Mouse (Mus musculus): ENCODE results near the gene Mettl1. TPM values are rescaled to one million over a fixed set of nuclear protein-coding genes. Genes with fewer than 3 reads are reported as not detected.
A peak's percentile ranks its signal among the peaks of the same experiment; 100 is the strongest.

Mettl1 gene
- total and polyA plus RNA-seq, 2 experiments from 2014 or later: 6.5 to 19.1 TPM

DNA sequence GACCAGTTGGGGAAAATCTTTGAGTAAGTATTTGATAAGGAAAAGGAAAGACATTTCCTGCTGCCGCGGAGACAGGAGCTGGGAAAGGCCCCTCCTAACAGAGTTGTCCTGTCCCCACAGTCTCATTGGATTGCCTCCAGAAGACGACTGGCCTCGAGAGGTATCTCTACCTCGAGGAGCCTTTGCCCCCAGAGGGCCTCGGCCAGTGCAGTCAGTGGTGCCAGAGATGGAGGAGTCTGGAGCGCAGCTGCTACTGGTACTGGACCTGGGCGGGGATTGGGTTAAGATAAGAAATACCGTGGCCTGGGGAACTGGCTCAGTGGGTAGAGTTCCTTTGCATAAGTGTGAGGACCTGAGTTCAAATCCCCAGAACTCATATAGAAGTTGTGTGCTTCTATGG, 24.8 kb downstream of the Mettl1 start:
- ATAC-seq (ENCODE audit: low FRiP score) (no peak), DNase-seq (ENCODE audit: low spot score) (no peak)
- no peak overlapping the region for H3K27ac ChIP-seq (ENCODE audit: low read depth, low read length)
- H3K4me3 ChIP-seq (ENCODE audit: low read depth, low read length): no peak overlapping the region
- no peaks in the 10 kb centered on the region for H3K9me3 ChIP-seq (ENCODE audit: low read length)
- no peak overlapping the region for H3K4me2 ChIP-seq (ENCODE audit: low read depth, low read length, poor library complexity, severe bottlenecking)
- peaks cover 4% of the 10 kb centered on the region; the same call in 1 of the 2 replicates for H3K4me1 ChIP-seq (ENCODE audit: insufficient read depth, low read length)
- H3K36me3 ChIP-seq (ENCODE audit: insufficient read depth, low read length): peaks cover 35% of the 10 kb centered on the region
- H3K27me3 ChIP-seq (ENCODE audit: insufficient read depth, low read length): no peaks in the 10 kb centered on the region
- no peak for TF ChIP-seq CTCF (IDR thresholded peaks at IDR 0.05)
- WGBS: 91% methylated on average over 9 of the region's 9 CpGs
- no peak overlapping the region for H3K9ac ChIP-seq (replicated peaks; ENCODE audit: low read length, poor library complexity, severe bottlenecking)

DNA sequence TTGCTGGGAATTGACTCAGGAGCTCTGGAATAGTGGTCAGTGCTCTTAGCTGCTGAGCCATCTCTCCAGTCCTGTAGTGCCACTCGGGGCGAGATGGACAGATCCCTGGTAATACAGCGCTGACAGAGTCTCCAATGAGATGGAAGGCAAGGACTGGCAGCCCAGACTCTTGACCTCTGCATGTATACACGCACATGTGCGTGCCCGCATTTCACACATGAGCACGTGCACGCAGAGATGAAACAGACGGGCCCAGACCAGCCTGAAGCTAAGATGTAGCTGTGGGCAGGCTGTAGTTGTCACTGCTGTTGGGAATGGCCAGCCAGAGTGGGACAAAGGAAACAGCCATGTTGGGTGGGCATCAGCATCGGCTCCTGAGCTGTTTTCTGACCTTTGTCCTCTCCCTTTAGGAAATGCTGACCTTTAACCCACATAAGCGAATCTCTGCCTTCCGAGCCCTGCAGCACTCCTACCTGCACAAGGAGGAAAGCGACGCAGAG, 25.4 kb downstream of the Mettl1 start:
- no peak for TF ChIP-seq CTCF (IDR thresholded peaks at IDR 0.05)
- Histone ChIP-seq H3K4me3 (ENCODE audit: low read depth, low read length) (no peak overlapping the region), H3K36me3 (ENCODE audit: insufficient read depth, low read length) (peaks cover 35% of the 10 kb centered on the region), H3K9me3 (ENCODE audit: low read length) (no peaks in the 10 kb centered on the region), H3K27me3 (ENCODE audit: insufficient read depth, low read length) (no peaks in the 10 kb centered on the region), H3K4me1 (ENCODE audit: insufficient read depth, low read length) (peaks cover 4% of the 10 kb centered on the region; the same call in 1 of the 2 replicates), H3K4me2 (ENCODE audit: low read depth, low read length, poor library complexity, severe bottlenecking) (no peak overlapping the region), H3K9ac (replicated peaks; ENCODE audit: low read length, poor library complexity, severe bottlenecking) (no peak overlapping the region), H3K27ac (ENCODE audit: low read depth, low read length) (no peak overlapping the region)
- DNase-seq (ENCODE audit: low spot score) (no peak), ATAC-seq (ENCODE audit: low FRiP score) (no peak)
- 89% methylated on average over 14 of the region's 14 CpGs for WGBS

DNA sequence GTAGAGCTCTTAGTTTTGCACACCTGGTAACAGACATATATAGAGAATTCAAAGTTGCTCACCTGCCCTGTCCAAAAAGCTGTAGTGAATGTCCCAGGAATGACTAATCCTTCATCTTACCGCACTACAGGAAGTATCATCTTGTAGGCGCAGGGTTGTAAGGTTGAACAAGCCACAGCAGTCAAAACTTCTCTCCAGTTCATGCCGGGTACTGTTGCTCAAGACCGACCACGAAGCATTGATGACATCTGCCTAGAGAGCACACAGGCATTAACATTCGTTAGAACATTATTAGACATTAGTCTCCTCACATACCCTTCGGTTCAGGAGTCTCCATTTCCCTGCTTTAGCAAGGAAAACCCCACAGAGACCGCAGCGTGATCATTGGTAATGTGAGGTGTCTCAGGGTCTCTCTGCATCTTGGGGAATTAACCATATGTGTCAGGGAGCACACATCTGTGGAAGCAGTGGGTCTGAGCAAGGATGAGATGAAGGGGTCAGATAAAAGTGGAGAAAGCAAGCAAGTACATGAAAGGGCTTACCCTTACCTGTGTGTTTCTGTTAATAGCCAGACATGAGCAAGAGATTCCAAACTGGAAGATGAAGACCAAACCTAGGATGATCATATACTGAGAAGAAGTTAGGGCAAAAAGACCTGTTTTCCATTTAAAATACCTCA, 27.3 kb downstream of the Mettl1 start:
- peaks cover 4% of the 10 kb centered on the region; the same call in 1 of the 2 replicates for H3K4me1 ChIP-seq (ENCODE audit: insufficient read depth, low read length)
- H3K27me3 ChIP-seq (ENCODE audit: insufficient read depth, low read length): no peaks in the 10 kb centered on the region
- 0 out of 2 replicates have a peak overlapping the region, but pooled peaks have one; percentile 45 for H3K4me3 ChIP-seq (ENCODE audit: low read depth, low read length)
- H3K9ac ChIP-seq (replicated peaks; ENCODE audit: low read length, poor library complexity, severe bottlenecking): no peak overlapping the region
- H3K9me3 ChIP-seq (ENCODE audit: low read length): no peaks in the 10 kb centered on the region
- ATAC-seq (ENCODE audit: low FRiP score) (no peak), DNase-seq (ENCODE audit: low spot score) (no peak)
- H3K27ac ChIP-seq (ENCODE audit: low read depth, low read length): 0 out of 2 replicates have a peak overlapping the region, but pooled peaks have one; percentile 77
- peak overlapping the region; percentile 87 for H3K4me2 ChIP-seq (ENCODE audit: low read depth, low read length, poor library complexity, severe bottlenecking)
- peaks cover 35% of the 10 kb centered on the region for H3K36me3 ChIP-seq (ENCODE audit: insufficient read depth, low read length)
- no peak for TF ChIP-seq CTCF (IDR thresholded peaks at IDR 0.05)
- WGBS: 82% methylated on average over 9 of the region's 9 CpGs

DNA sequence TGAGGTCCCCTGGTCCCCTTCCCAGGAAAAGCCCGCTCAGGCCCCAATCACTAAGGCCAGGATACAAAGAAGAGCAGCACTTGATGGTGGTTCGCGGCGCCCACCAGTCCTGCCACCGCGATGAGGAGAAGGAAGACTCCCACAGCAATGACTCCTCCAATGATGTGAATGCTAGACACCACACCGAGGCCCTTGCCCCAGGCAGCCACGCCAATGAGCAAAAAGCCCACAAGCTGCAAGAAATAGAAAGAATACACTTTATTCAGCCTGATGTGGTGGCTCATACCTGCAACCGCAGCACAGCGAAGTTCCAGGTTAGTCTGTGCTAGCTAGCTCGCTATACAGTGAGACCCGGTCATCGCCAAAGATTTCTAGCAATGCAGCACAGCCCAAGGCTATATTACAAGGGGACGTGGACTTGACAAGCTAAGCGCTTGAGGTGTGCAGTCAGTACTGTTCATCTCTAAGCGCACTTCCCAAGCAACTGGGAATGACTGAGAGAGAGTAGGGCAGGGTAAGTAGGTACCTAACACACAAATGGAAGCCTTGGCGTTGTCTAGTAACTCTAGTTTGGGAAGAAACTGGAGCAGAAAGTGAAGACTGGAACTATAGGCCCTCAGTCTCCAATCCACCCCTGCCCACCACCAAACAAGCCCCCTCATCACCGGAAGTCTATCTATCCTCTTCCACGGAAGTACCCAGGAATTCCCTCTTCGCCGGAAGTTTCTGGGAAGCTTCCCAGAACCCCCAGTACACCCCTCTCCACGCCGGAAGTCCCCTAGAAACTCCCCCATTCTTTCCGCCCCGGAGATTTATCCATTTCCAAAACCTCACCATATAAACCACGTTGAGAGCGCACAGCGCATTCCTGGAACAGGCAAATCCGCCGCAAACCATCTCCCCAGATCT, 28.3 kb downstream of the Mettl1 start:
- DNase-seq (ENCODE audit: low spot score): peak; percentile 89
- peaks cover 4% of the 10 kb centered on the region; the same call in 1 of the 2 replicates for H3K4me1 ChIP-seq (ENCODE audit: insufficient read depth, low read length)
- peak overlapping the region; percentile 45 for H3K4me3 ChIP-seq (ENCODE audit: low read depth, low read length)
- ATAC-seq (ENCODE audit: low FRiP score): peak; percentile 78
- peak overlapping the region; percentile 59 for H3K9ac ChIP-seq (replicated peaks; ENCODE audit: low read length, poor library complexity, severe bottlenecking)
- H3K4me2 ChIP-seq (ENCODE audit: low read depth, low read length, poor library complexity, severe bottlenecking): peak overlapping the region; percentile 87
- H3K36me3 ChIP-seq (ENCODE audit: insufficient read depth, low read length): peaks cover 35% of the 10 kb centered on the region
- 6% methylated on average over 30 of the region's 30 CpGs for WGBS
- peak overlapping the region; percentile 77 for H3K27ac ChIP-seq (ENCODE audit: low read depth, low read length)
- TF ChIP-seq CTCF (IDR thresholded peaks at IDR 0.05): no peak
- H3K9me3 ChIP-seq (ENCODE audit: low read length): no peaks in the 10 kb centered on the region
- no peaks in the 10 kb centered on the region for H3K27me3 ChIP-seq (ENCODE audit: insufficient read depth, low read length)

DNA sequence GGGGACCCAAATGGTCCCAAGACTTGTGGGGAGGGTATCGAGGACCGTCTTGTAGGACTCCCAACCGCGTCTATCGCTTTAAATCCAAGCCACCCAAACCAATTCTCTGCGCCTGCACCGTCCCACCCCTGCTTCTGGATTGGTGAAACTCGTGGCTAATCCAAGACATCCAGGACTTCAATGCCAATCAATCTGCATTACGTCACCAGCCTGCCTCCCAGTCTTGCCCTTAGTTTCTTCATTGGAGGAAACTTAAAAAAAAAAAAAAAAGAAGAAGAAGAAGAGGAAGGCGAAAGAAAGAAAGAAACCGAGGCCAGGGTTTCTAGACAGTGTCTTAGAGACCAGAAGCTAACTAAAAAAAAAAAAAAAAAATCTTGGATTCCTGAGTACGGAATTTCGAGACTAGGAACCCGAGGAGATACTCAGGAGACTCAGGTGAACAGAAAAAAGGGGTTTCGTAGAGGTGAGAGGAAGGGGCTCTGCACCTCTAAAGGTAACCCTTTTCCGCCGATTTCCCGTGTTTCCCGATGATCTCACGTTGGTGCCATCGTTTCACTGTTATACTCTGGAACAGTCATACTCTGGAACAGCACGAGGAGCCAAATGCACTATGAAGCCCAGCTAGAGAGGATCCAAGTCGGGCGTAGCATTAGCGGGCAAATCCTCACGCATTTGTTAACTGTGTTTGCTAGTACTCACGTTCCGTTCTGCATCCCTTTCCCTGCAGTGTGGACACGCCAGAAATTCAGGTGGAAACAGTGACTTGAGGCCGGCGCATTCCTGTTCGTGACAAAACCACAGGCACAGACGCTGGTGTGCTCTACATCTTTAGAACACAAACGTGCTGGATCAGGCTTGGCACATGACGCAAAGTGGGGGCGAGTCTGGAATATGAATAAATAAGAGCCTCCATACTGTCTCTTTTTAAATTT, 29.2 kb downstream of the Mettl1 start, which contains the start of gene Tspan31:
TSS of gene Tspan31 (minus strand) at position 75 of the 932 bp plus-strand sequence.
- Histone ChIP-seq H3K4me3 (ENCODE audit: low read depth, low read length) (peak within 1 kb of the TSS; percentile 45), H3K9me3 (ENCODE audit: low read length) (no peaks in the 10 kb centered on the region), H3K4me2 (ENCODE audit: low read depth, low read length, poor library complexity, severe bottlenecking) (peak within 1 kb of the TSS; percentile 87), H3K4me1 (ENCODE audit: insufficient read depth, low read length) (peaks cover 4% of the 10 kb centered on the region; the same call in 1 of the 2 replicates), H3K36me3 (ENCODE audit: insufficient read depth, low read length) (peaks cover 28% of the 10 kb centered on the region), H3K9ac (replicated peaks; ENCODE audit: low read length, poor library complexity, severe bottlenecking) (peak within 1 kb of the TSS; percentile 59), H3K27me3 (ENCODE audit: insufficient read depth, low read length) (no peaks in the 10 kb centered on the region), H3K27ac (ENCODE audit: low read depth, low read length) (peak within 1 kb of the TSS; percentile 85)
- peak; percentile 99 for DNase-seq (ENCODE audit: low spot score)
- TF ChIP-seq CTCF (IDR thresholded peaks at IDR 0.05): no peak
- peak; percentile 91 for ATAC-seq (ENCODE audit: low FRiP score)
- under 1% methylated on average over 36 of the region's 36 CpGs for WGBS
